Mouse (Mus musculus): ENCODE data around the gene Smad3. TPM values are rescaled to one million over a fixed set of nuclear protein-coding genes. Genes with fewer than 3 reads are reported as not detected.

The Smad3 gene
- total and polyA plus RNA-seq, 3 experiments, result 12.4 to 18.4 (median 13.0) TPM

DNA sequence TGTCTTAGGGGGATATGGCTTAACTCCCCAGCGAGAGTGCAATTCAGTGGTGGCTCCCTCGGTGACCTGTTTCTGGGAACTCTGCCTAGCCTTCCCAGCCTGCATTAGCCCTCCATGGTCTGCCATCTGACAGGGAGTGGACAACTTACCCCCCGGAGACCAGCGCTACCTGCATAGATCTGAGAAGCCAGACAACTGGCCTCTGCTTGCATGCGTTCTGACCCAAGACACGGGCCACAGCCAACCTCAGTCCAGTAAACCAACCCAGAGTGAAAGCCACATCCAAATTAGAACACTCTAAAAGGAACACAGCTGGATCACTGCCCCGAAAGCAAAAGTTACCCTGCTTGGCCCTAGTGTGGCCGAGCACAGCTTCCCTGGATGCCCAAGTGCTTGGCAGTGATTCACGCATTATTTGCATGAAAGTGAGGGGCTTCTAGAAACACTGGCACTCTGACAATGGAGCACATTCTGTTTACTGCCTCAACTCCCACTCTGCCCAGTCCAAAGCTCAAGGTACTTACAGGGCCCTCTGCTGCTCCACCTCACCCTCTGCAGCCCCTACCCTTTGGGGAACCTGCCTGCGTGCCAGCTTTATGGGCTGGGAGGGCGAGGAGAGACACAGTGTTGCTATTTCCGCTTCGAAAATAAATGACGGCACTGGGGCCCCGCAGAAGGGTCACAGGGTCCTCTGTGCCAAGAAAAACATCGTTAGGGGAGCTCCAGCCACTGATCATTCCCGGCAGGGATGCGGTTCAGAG is 91.0 kb downstream of the Smad3 start:
- H3K27ac ChIP-seq, result peak overlapping the region; percentile 68
- 35% methylated on average over 18 of the region's 18 CpGs for WGBS
- no peaks in the 10 kb centered on the region for H3K27me3 ChIP-seq (ENCODE audit: control insufficient read depth, insufficient read depth, low read length)
- no peaks in the 10 kb centered on the region for H3K79me2 ChIP-seq (replicated peaks; ENCODE audit: control insufficient read depth, insufficient read depth, low read length)
- no peaks in the 10 kb centered on the region for H3K36me3 ChIP-seq (ENCODE audit: control insufficient read depth, insufficient read depth, low read length)
- intact Hi-C loops (cut with DNase I), result loop anchor here (5.0 kb wide), 1 partner anchor 41 kb away; no protein-coding TSS in a partner anchor
- TF ChIP-seq CTCF (IDR thresholded peaks at IDR 0.05), result no peak
- TF ChIP-seq POLR2A (IDR thresholded peaks at IDR 0.05; ENCODE audit: insufficient read depth, low read depth, low read length), result no peak
- 0 out of 2 replicates have a peak, but pooled peaks have one; percentile 30 for TF ChIP-seq EP300 (IDR thresholded peaks at IDR 0.05; ENCODE audit: insufficient read depth, low read depth, low read length)
- H3K4me1 ChIP-seq (ENCODE audit: control insufficient read depth, insufficient read depth, low read length), result peaks cover 15% of the 10 kb centered on the region
- H3K4me3 ChIP-seq, result 0 out of 2 replicates have a peak overlapping the region, but pooled peaks have one; percentile 2
- 0 out of 2 replicates have a peak overlapping the region, but pooled peaks have one; percentile 9 for H3K9ac ChIP-seq (ENCODE audit: low read depth, low read length)
- DNase-seq, result peak; percentile 60 to 65

DNA sequence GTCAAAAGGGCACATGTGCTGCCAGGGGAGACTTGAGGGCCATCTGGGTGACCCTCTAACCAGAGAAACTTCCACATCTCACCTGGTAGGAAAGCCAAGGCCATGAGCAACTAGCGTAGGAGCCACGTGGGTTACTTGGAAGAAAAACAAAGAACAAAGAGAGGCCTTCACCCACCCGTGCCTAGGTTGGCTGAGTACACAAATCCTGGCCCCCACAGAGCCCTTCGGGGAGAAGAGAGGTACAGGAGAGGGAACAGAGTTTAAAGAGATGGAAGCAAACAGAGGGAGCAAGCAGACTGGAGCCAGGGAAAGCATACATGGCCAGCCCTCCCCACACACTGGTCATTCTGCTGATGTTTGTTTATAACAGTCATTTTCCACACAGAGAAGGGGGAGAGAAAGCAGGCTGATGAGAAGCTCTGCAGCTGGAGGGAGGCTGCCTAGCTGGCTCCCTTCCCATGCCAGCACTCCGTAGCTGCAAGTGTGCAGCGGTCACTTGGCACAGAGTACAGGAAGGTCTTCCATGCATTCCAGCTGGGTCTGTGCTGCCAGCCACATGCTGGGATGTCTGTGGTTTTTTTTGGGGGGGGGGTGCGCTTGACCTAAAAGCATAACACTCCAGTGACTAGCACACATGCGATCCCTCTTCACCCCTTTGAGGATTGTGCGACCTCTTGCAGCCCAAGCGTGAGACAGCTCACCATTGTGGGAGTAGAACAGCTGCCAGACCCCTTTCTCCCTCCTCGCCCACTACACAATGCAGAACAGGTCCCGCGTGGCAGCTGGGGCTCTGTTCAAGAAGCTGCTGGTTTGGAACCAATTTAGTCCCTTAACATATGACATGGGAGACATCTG is 92.8 kb downstream of the Smad3 start:
- H3K4me1 ChIP-seq (ENCODE audit: control insufficient read depth, insufficient read depth, low read length), result peaks cover 15% of the 10 kb centered on the region
- 64% methylated on average over 13 of the region's 13 CpGs for WGBS
- no peaks in the 10 kb centered on the region for H3K79me2 ChIP-seq (replicated peaks; ENCODE audit: control insufficient read depth, insufficient read depth, low read length)
- H3K4me3 ChIP-seq, result no peak overlapping the region
- no peaks in the 10 kb centered on the region for H3K27me3 ChIP-seq (ENCODE audit: control insufficient read depth, insufficient read depth, low read length)
- no peaks in the 10 kb centered on the region for H3K36me3 ChIP-seq (ENCODE audit: control insufficient read depth, insufficient read depth, low read length)
- intact Hi-C loops (cut with DNase I), result loop anchor here (5.0 kb wide), 1 partner anchor 42 kb away; no protein-coding TSS in a partner anchor
- H3K9ac ChIP-seq (ENCODE audit: low read depth, low read length), result no peak overlapping the region
- TF ChIP-seq EP300 (IDR thresholded peaks at IDR 0.05; ENCODE audit: insufficient read depth, low read depth, low read length), result no peak
- TF ChIP-seq CTCF (IDR thresholded peaks at IDR 0.05), result no peak
- no peak for TF ChIP-seq POLR2A (IDR thresholded peaks at IDR 0.05; ENCODE audit: insufficient read depth, low read depth, low read length)
- H3K27ac ChIP-seq, result no peak overlapping the region
- DNase-seq, result no peak

DNA sequence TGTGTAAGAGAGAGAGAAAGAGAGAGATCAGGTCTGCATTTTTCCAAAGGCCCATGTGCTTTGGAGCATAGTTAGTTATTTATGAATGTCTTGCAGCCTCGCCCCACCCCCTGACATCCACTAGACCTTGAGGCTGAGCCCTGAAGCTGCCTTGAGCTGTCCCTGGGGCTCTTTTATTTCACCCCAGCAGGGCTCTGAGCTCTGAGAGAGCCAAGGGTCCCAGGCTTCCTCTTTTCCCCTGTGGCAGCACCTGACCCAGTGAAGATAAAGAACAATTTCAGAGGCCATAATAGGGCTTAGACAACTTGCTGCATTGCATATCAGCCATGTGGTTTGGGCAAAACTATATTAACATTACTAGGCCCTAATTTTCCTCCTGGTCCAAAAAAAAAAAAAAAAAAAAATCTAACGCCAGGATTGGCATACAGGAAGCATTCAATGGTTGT is 93.5 kb downstream of the Smad3 start:
- Histone ChIP-seq H3K4me3 (no peak overlapping the region), H3K9ac (ENCODE audit: low read depth, low read length) (no peak overlapping the region), H3K27ac (no peak overlapping the region), H3K36me3 (ENCODE audit: control insufficient read depth, insufficient read depth, low read length) (no peaks in the 10 kb centered on the region), H3K4me1 (ENCODE audit: control insufficient read depth, insufficient read depth, low read length) (peaks cover 16% of the 10 kb centered on the region), H3K27me3 (ENCODE audit: control insufficient read depth, insufficient read depth, low read length) (no peaks in the 10 kb centered on the region), H3K79me2 (replicated peaks; ENCODE audit: control insufficient read depth, insufficient read depth, low read length) (no peaks in the 10 kb centered on the region)
- intact Hi-C loops (cut with DNase I), result no loop called here
- TF ChIP-seq CTCF (IDR thresholded peaks at IDR 0.05) (no peak), EP300 (IDR thresholded peaks at IDR 0.05; ENCODE audit: insufficient read depth, low read depth, low read length) (no peak), POLR2A (IDR thresholded peaks at IDR 0.05; ENCODE audit: insufficient read depth, low read depth, low read length) (no peak)
- WGBS, result 78% methylated on average over 2 of the region's 2 CpGs
- no peak for DNase-seq

DNA sequence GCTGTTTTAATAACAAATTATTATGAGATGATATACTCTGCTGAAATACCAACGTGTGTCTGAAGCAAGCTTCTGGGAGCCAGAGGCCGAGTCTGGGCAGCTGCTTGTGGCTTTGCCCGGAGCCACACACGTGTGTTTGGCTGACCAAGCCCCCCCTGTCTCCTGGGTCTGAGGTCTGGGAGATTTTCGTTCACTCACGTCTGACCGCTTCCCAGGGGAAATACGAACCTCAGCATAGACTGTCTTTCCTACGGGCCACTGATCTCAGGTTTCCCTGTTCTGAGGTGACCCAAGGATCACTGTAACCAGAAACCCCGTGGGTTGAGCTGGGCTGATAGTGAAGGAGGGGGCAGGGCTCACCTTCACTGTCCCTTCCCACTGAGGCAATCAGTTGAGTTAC is 94.6 kb downstream of the Smad3 start:
- DNase-seq, result no peak
- Histone ChIP-seq H3K9ac (ENCODE audit: low read depth, low read length) (no peak overlapping the region), H3K4me3 (no peak overlapping the region), H3K27me3 (ENCODE audit: control insufficient read depth, insufficient read depth, low read length) (no peaks in the 10 kb centered on the region), H3K36me3 (ENCODE audit: control insufficient read depth, insufficient read depth, low read length) (no peaks in the 10 kb centered on the region), H3K79me2 (replicated peaks; ENCODE audit: control insufficient read depth, insufficient read depth, low read length) (no peaks in the 10 kb centered on the region), H3K4me1 (ENCODE audit: control insufficient read depth, insufficient read depth, low read length) (peaks cover 21% of the 10 kb centered on the region), H3K27ac (peak overlapping the region; percentile 17; the same call in 1 of the 2 replicates)
- no peak for TF ChIP-seq POLR2A (IDR thresholded peaks at IDR 0.05; ENCODE audit: insufficient read depth, low read depth, low read length)
- TF ChIP-seq CTCF (IDR thresholded peaks at IDR 0.05), result no peak
- TF ChIP-seq EP300 (IDR thresholded peaks at IDR 0.05; ENCODE audit: insufficient read depth, low read depth, low read length), result no peak
- 63% methylated on average over 10 of the region's 10 CpGs for WGBS
- intact Hi-C loops (cut with DNase I), result no loop called here

DNA sequence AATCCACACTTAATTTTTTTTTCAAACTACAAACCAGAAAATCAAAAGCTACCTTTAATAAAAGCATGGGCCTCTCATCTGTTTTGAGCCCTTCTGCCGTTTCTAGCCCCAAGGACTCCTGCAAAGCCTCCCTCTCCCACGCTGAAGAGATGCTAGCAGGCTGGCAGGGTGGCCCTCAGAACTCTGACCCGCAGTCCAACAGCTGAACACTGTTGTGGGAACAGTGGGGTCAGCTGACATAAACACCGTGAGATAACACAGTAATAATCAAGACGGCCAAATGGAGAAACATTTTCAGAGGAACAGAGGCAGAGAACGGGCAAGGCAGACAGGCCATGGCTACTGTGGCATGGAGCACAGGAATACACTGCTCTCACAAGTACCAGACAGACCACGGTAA is 95.0 kb downstream of the Smad3 start:
- no peak for DNase-seq
- Histone ChIP-seq H3K9ac (ENCODE audit: low read depth, low read length) (no peak overlapping the region), H3K36me3 (ENCODE audit: control insufficient read depth, insufficient read depth, low read length) (no peaks in the 10 kb centered on the region), H3K79me2 (replicated peaks; ENCODE audit: control insufficient read depth, insufficient read depth, low read length) (no peaks in the 10 kb centered on the region), H3K27me3 (ENCODE audit: control insufficient read depth, insufficient read depth, low read length) (no peaks in the 10 kb centered on the region), H3K4me1 (ENCODE audit: control insufficient read depth, insufficient read depth, low read length) (peaks cover 21% of the 10 kb centered on the region), H3K27ac (peak overlapping the region; percentile 17; the same call in 1 of the 2 replicates), H3K4me3 (no peak overlapping the region)
- intact Hi-C loops (cut with DNase I), result no loop called here
- 56% methylated on average over 7 of the region's 7 CpGs for WGBS
- TF ChIP-seq POLR2A (IDR thresholded peaks at IDR 0.05; ENCODE audit: insufficient read depth, low read depth, low read length) (no peak), CTCF (IDR thresholded peaks at IDR 0.05) (no peak), EP300 (IDR thresholded peaks at IDR 0.05; ENCODE audit: insufficient read depth, low read depth, low read length) (0 out of 2 replicates have a peak, but pooled peaks have one; percentile 26)

Measured in heart, adult 2 months (tissue).